Mouse (Mus musculus) heart, embryonic 14.5 days (tissue): ENCODE data around the gene Arhgap4. TPM values are rescaled to one million over a fixed set of nuclear protein-coding genes. Genes with fewer than 3 reads are reported as not detected.

ENCODE experiments used
- polyA plus RNA-seq: library from polyadenylated mRNA; unstranded; fragments of >200 nt; fragmentation: Nextera tagmentation; extraction: Ambion mirVana; gene quantifications from 2 replicates; pipeline ENCODE4 v1.2.1, GENCODE M21; 2014

Gene Arhgap4
- polyA plus RNA-seq, 1 experiment from 2014 or later = 1.1 TPM

Other genes with a start within 250 kb of the Arhgap4 start
- gene Slc6a8, start 248.7 kb downstream of the Arhgap4 start, polyA plus RNA-seq = 11.8 and 11.9 TPM in 2 replicates
- gene Bcap31, start 205.7 kb downstream of the Arhgap4 start, polyA plus RNA-seq = 164 and 174 TPM in 2 replicates
- 10.9 and 12.2 TPM in 2 replicates for gene Abcd1, start 205.3 kb downstream of the Arhgap4 start, polyA plus RNA-seq
- 0.31 and 0.69 TPM in 2 replicates for gene Plxnb3, start 164.8 kb downstream of the Arhgap4 start, polyA plus RNA-seq
- gene Srpk3, start 147.5 kb downstream of the Arhgap4 start, polyA plus RNA-seq = 76.5 and 79.5 TPM in 2 replicates
- gene Idh3g, start 135.0 kb downstream of the Arhgap4 start, polyA plus RNA-seq = 498 and 508 TPM in 2 replicates
- gene Ssr4, start 134.8 kb downstream of the Arhgap4 start, polyA plus RNA-seq = 186 and 206 TPM in 2 replicates
- 0.40 and 0.42 TPM in 2 replicates for gene Pdzd4, start 96.9 kb downstream of the Arhgap4 start, polyA plus RNA-seq
- not detected in 2 replicates for gene Avpr2, start 29.8 kb downstream of the Arhgap4 start, polyA plus RNA-seq
- 0.39 and 0.54 TPM in 2 replicates for gene L1cam, start 25.8 kb downstream of the Arhgap4 start, polyA plus RNA-seq
- 84.4 and 84.8 TPM in 2 replicates for gene Naa10, start 74 bp upstream of the Arhgap4 start, polyA plus RNA-seq
- 55.5 and 63.7 TPM in 2 replicates for gene Renbp, start 9.0 kb upstream of the Arhgap4 start, polyA plus RNA-seq
- 35.6 and 36.6 TPM in 2 replicates for gene Hcfc1, start 44.5 kb upstream of the Arhgap4 start, polyA plus RNA-seq
- gene Irak1, start 102.0 kb upstream of the Arhgap4 start, polyA plus RNA-seq = 41.4 and 44.6 TPM in 2 replicates
- gene Opn1mw, start 205.6 kb upstream of the Arhgap4 start, polyA plus RNA-seq = not detected in 2 replicates
- gene Mecp2, start 213.5 kb upstream of the Arhgap4 start, polyA plus RNA-seq = 10.9 and 11.7 TPM in 2 replicates
- gene Tex28, start 246.0 kb upstream of the Arhgap4 start, polyA plus RNA-seq = not detected in 2 replicates